Mouse (Mus musculus) embryonic facial prominence, embryonic 15.5 days (tissue): Measurements from ENCODE around the gene Smim17. TPM values are rescaled to one million over a fixed set of nuclear protein-coding genes. Genes with fewer than 3 reads are reported as not detected.
"Not testable (repeated sequence)": the region's sequence is repeated elsewhere in the genome, so short reads cannot be mapped to it uniquely, and the experiment has no call there.

Source experiments
- ATAC-seq: fragments of 200-750 bp; cut with Nextera tagmentation; 2 replicates; pipeline ENCODE4 v1.8.0; 2017; ENCODE audit warnings: low read depth, moderate TSS enrichment; ENCODE audit not compliant: insufficient number of reproducible peaks, low FRiP score, low TSS enrichment
- H3K27ac ChIP-seq: fragments of 300-500 bp; sonication (generic); replicated peaks from 2 replicates; pipeline ENCODE4 v1.5.1; 2015; ENCODE audit warnings: mild to moderate bottlenecking, inconsistent platforms
- H3K27me3 ChIP-seq: fragments of 300-500 bp; sonication (generic); 2 replicates; pipeline ENCODE4 v1.6.1; 2015; ENCODE audit warnings: inconsistent platforms
- H3K36me3 ChIP-seq: fragments of 300-500 bp; sonication (generic); 2 replicates; pipeline ENCODE4 v1.6.1; 2015; ENCODE audit warnings: mild to moderate bottlenecking, inconsistent platforms
- H3K4me1 ChIP-seq: fragments of 300-500 bp; sonication (generic); 2 replicates; pipeline ENCODE4 v1.6.1; 2015; ENCODE audit warnings: inconsistent platforms
- H3K4me2 ChIP-seq: fragments of 300-500 bp; sonication (generic); replicated peaks from 2 replicates; pipeline ENCODE4 v1.6.1; 2015; ENCODE audit warnings: mild to moderate bottlenecking, inconsistent platforms
- H3K4me3 ChIP-seq: fragments of 300-500 bp; sonication (generic); replicated peaks from 2 replicates; pipeline ENCODE4 v1.5.1; 2015; ENCODE audit warnings: mild to moderate bottlenecking, inconsistent platforms
- H3K9ac ChIP-seq: fragments of 300-500 bp; sonication (generic); 2 replicates; pipeline ENCODE4 v1.6.1; 2015; ENCODE audit warnings: inconsistent platforms
- H3K9me3 ChIP-seq: fragments of 300-500 bp; sonication (generic); replicated peaks from 2 replicates; pipeline ENCODE4 v1.6.1; 2016; ENCODE audit warnings: inconsistent platforms
- WGBS: fragments of 180-500 bp; shearing (Covaris S2); methylation state at CpG from one replicate; pipeline ENCODE4 v1.1.7; 2015; 5-methylcytosine and 5-hydroxymethylcytosine counted together
- polyA plus RNA-seq: library from polyadenylated mRNA; unstranded; fragments of >200 nt; fragmentation: Nextera tagmentation; extraction: Ambion mirVana; gene quantifications from 2 replicates; pipeline ENCODE4 v1.2.1, GENCODE M21; 2015

Smim17 gene
- polyA plus RNA-seq, 1 experiment from 2014 or later: 0.44 TPM

GRCm38 (mm10) chr7:6419894-6420293 lies 21.4 kb downstream of the Smim17 start:
- no peaks in the 10 kb centered on the region for H3K4me1 ChIP-seq
- no peak for ATAC-seq

GRCm38 (mm10) chr7:6429381-6429780 lies 30.9 kb downstream of the Smim17 start:
- Histone ChIP-seq H3K9ac (no peak overlapping the region), H3K27me3 (no peaks in the 10 kb centered on the region), H3K4me1 (no peaks in the 10 kb centered on the region), H3K4me3 (no peak overlapping the region), H3K36me3 (no peaks in the 10 kb centered on the region), H3K27ac (no peak overlapping the region), H3K4me2 (no peak overlapping the region), H3K9me3 (no peaks in the 10 kb centered on the region)
- no peak for ATAC-seq
- WGBS: 81% methylated on average over 3 of the region's 3 CpGs

More at GRCm38 (mm10) chr7:6419894-6420293, 21.4 kb downstream of the Smim17 start:
- 70% methylated on average over 6 of the region's 6 CpGs for WGBS
- Histone ChIP-seq H3K36me3 (no peaks in the 10 kb centered on the region), H3K4me2 (no peak overlapping the region), H3K9me3 (no peaks in the 10 kb centered on the region), H3K4me3 (no peak overlapping the region), H3K9ac (no peak overlapping the region), H3K27me3 (no peaks in the 10 kb centered on the region), H3K27ac (no peak overlapping the region)

- H3K4me3 ChIP-seq: no peak overlapping the region
- no peaks in the 10 kb centered on the region for H3K27me3 ChIP-seq
- no peak overlapping the region for H3K9ac ChIP-seq
- H3K4me1 ChIP-seq: no peaks in the 10 kb centered on the region
- no peaks in the 10 kb centered on the region for H3K9me3 ChIP-seq
- ATAC-seq: no peak
- H3K4me2 ChIP-seq: no peak overlapping the region
- no peaks in the 10 kb centered on the region for H3K36me3 ChIP-seq
- 40% methylated on average over 2 of the region's 2 CpGs for WGBS
- H3K27ac ChIP-seq: no peak overlapping the region
Measured at GRCm38 (mm10) chr7:6430342-6430741, 31.8 kb downstream of the Smim17 start.

GRCm38 (mm10) chr7:6438388-6438787 lies 39.9 kb downstream of the Smim17 start, which contains the start of gene Olfr1344:
Gene Olfr1344, plus strand, starts transcription at chr7:6438688.
- Histone ChIP-seq H3K9ac (no peak within 1 kb of the TSS), H3K4me1 (no peaks in the 10 kb centered on the region), H3K27ac (no peak within 1 kb of the TSS), H3K36me3 (no peaks in the 10 kb centered on the region), H3K9me3 (no peaks in the 10 kb centered on the region), H3K4me2 (no peak within 1 kb of the TSS), H3K4me3 (no peak within 1 kb of the TSS), H3K27me3 (no peaks in the 10 kb centered on the region)
- no peak for ATAC-seq
- WGBS: 68% methylated on average over 3 of the region's 3 CpGs

- ATAC-seq: no peak
- H3K27ac ChIP-seq: no peak overlapping the region
- H3K4me2 ChIP-seq: no peak overlapping the region
- H3K27me3 ChIP-seq: no peaks in the 10 kb centered on the region
- H3K4me1 ChIP-seq: no peaks in the 10 kb centered on the region
- WGBS: 75% methylated on average over 2 of the region's 2 CpGs
- H3K36me3 ChIP-seq: no peaks in the 10 kb centered on the region
- no peak overlapping the region for H3K4me3 ChIP-seq
- no peaks in the 10 kb centered on the region for H3K9me3 ChIP-seq
- no peak overlapping the region for H3K9ac ChIP-seq
Measured at GRCm38 (mm10) chr7:6441173-6441572, 42.7 kb downstream of the Smim17 start.

- H3K9me3 ChIP-seq: no peaks in the 10 kb centered on the region
- WGBS: 79% methylated on average over 5 of the region's 5 CpGs
- H3K27me3 ChIP-seq: no peaks in the 10 kb centered on the region
- H3K9ac ChIP-seq: no peak overlapping the region
- ATAC-seq: no peak
- no peak overlapping the region for H3K4me2 ChIP-seq
- no peak overlapping the region for H3K27ac ChIP-seq
- H3K4me1 ChIP-seq: no peaks in the 10 kb centered on the region
- H3K4me3 ChIP-seq: no peak overlapping the region
- H3K36me3 ChIP-seq: no peaks in the 10 kb centered on the region
Measured at GRCm38 (mm10) chr7:6447771-6448170, 49.3 kb downstream of the Smim17 start.

- Histone ChIP-seq H3K4me2 (no peak within 1 kb of the TSS), H3K9ac (no peak within 1 kb of the TSS), H3K27me3 (no peaks in the 10 kb centered on the region), H3K4me3 (no peak within 1 kb of the TSS), H3K4me1 (no peaks in the 10 kb centered on the region), H3K36me3 (no peaks in the 10 kb centered on the region), H3K9me3 (0 out of 2 replicates have a peak, but pooled peaks cover 3% of the 10 kb centered on the region), H3K27ac (no peak within 1 kb of the TSS)
- ATAC-seq: no peak
Measured at GRCm38 (mm10) chr7:6455868-6456267, 57.4 kb downstream of the Smim17 start, which contains the start of gene Olfr1336. Gene Olfr1336, plus strand, starts transcription at chr7:6456168.

GRCm38 (mm10) chr7:6456399-6456798 lies 57.9 kb downstream of the Smim17 start:
- 49% methylated on average over 3 of the region's 3 CpGs for WGBS
- no peaks in the 10 kb centered on the region for H3K27me3 ChIP-seq
- H3K4me3 ChIP-seq: no peak overlapping the region
- no peak overlapping the region for H3K9ac ChIP-seq
- H3K27ac ChIP-seq: no peak overlapping the region
- ATAC-seq: no peak
- H3K4me1 ChIP-seq: no peaks in the 10 kb centered on the region
- 0 out of 2 replicates have a peak, but pooled peaks cover 3% of the 10 kb centered on the region for H3K9me3 ChIP-seq
- no peak overlapping the region for H3K4me2 ChIP-seq
- no peaks in the 10 kb centered on the region for H3K36me3 ChIP-seq

GRCm38 (mm10) chr7:6466951-6467350 lies 68.4 kb downstream of the Smim17 start, which contains the start of gene Olfr1346:
Gene Olfr1346, plus strand, starts transcription at chr7:6467101.
- H3K36me3 ChIP-seq: no peaks in the 10 kb centered on the region

GRCm38 (mm10) chr7:6477633-6478032 lies 79.1 kb downstream of the Smim17 start:
- not testable (repeated sequence) for H3K36me3 ChIP-seq, H3K27ac ChIP-seq, H3K9me3 ChIP-seq, H3K4me1 ChIP-seq, H3K27me3 ChIP-seq, ATAC-seq, H3K4me2 ChIP-seq, H3K9ac ChIP-seq, H3K4me3 ChIP-seq
- WGBS: 75% methylated on average over 2 of the region's 2 CpGs

More at GRCm38 (mm10) chr7:6466951-6467350, 68.4 kb downstream of the Smim17 start, which contains the start of gene Olfr1346:
- Histone ChIP-seq H3K9me3 (no peaks in the 10 kb centered on the region), H3K4me3 (no peak within 1 kb of the TSS), H3K4me1 (no peaks in the 10 kb centered on the region), H3K27ac (no peak within 1 kb of the TSS), H3K4me2 (no peak within 1 kb of the TSS), H3K9ac (no peak within 1 kb of the TSS), H3K27me3 (no peaks in the 10 kb centered on the region)
- ATAC-seq: no peak
